Mouse (Mus musculus) adipocyte (in vitro differentiated cells): Measurements from ENCODE around the gene Mob3b.

Experiments used
- DNase-seq: peaks from one replicate; pipeline ENCODE4 v3.0.0-alpha.2; 2016; ENCODE audit warnings: low spot score

The Mob3b gene

GRCm38 (mm10) chr4:35005068-35005769 is 152.1 kb downstream of the Mob3b start:
- no peak for DNase-seq

GRCm38 (mm10) chr4:35004473-35004872 is 152.8 kb downstream of the Mob3b start:
- no peak for DNase-seq

- no peak for DNase-seq
Observed at GRCm38 (mm10) chr4:35003550-35004326, 153.5 kb downstream of the Mob3b start.

GRCm38 (mm10) chr4:34996616-34997015 is 160.7 kb downstream of the Mob3b start:
- DNase-seq = no peak

- DNase-seq = no peak
Observed at GRCm38 (mm10) chr4:34993639-34993975, 163.7 kb downstream of the Mob3b start.

- peak; percentile 13 for DNase-seq
Observed at GRCm38 (mm10) chr4:34992866-34993638, 164.2 kb downstream of the Mob3b start.

GRCm38 (mm10) chr4:34991891-34992865 is 165.1 kb downstream of the Mob3b start:
- no peak for DNase-seq

- DNase-seq = peak; percentile 79
Observed at GRCm38 (mm10) chr4:34991116-34991515, 166.2 kb downstream of the Mob3b start.

GRCm38 (mm10) chr4:34990659-34991058 is 166.6 kb downstream of the Mob3b start:
- no peak for DNase-seq

- no peak for DNase-seq
Observed at GRCm38 (mm10) chr4:34987568-34987967, 169.7 kb downstream of the Mob3b start.

- no peak for DNase-seq
Observed at GRCm38 (mm10) chr4:34987109-34987508, 170.2 kb downstream of the Mob3b start.

GRCm38 (mm10) chr4:34986647-34987046 is 170.6 kb downstream of the Mob3b start:
- DNase-seq = no peak

GRCm38 (mm10) chr4:34984377-34984776 is 172.9 kb downstream of the Mob3b start:
- no peak for DNase-seq

GRCm38 (mm10) chr4:34983511-34983910 is 173.8 kb downstream of the Mob3b start:
- DNase-seq = no peak

- DNase-seq = no peak
Observed at GRCm38 (mm10) chr4:34981301-34982172, 175.7 kb downstream of the Mob3b start.

GRCm38 (mm10) chr4:34980461-34981039 is 176.7 kb downstream of the Mob3b start:
- DNase-seq = no peak

GRCm38 (mm10) chr4:34976916-34977702 is 180.2 kb downstream of the Mob3b start:
- DNase-seq = no peak

- peak; percentile 33 for DNase-seq
Observed at GRCm38 (mm10) chr4:34976331-34976778, 180.9 kb downstream of the Mob3b start.

- DNase-seq = no peak
Observed at GRCm38 (mm10) chr4:34974795-34975194, 182.5 kb downstream of the Mob3b start.
